ENCODE assay signal across 12 mouse cellular contexts in the genomic region with DNA sequence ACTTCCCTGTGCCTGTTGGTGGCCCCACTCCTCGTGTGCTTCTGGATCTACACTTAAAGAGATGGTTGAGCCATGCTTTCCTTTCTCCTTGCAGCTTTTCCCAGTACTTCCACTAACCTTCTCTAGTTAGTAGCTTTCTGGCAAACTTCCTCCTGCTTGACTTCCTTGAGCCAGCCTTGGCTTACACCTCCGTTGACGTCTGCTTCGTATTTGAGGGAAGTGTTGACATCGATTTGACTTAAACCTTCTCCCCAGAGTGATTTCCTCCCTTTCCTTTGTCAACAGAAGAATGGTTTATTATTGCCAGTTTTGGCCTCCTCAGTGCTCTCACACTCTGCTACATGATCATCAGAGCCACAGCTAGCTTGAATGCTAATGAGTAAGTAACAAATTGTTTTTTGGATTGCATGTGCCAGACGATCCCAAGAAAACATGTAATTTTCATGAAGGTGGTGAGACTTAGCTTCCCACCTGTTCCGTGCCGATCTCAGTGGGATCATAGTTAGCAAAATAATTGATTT. TPM values are rescaled to one million over a fixed set of nuclear protein-coding genes. Genes with fewer than 3 reads are reported as not detected.
A peak's percentile ranks its signal among the peaks of the same experiment; 100 is the strongest.
DNase-seq lines count a peak whose midpoint lies in the region; ATAC-seq lines count a peak whose summit lies in the region.
"Had no signal": no experiment of that assay in that cellular context is flagged by ENCODE, and none has a peak within 500 bp of the region (broad histone marks: within the 10 kb centered on the region; RNA-seq: fewer than 3 reads in every experiment).

No protein-coding gene starts in this region.

- peak overlapping the region; percentile 20; the same call in 1 of the 2 replicates for H3K27ac ChIP-seq in hindbrain, embryonic 16.5 days (ENCODE audit: low read depth, low read length)
- H3K27ac ChIP-seq in hindbrain, embryonic 13.5 days: no peak overlapping the region
- H3K27ac ChIP-seq in midbrain, embryonic 11.5 days (ENCODE audit: low read depth, low read length): no peak overlapping the region
- H3K27ac ChIP-seq in midbrain, embryonic 14.5 days (replicated peaks; ENCODE audit: low read depth, low read length): no peak overlapping the region
- H3K27ac ChIP-seq in heart, embryonic 14.5 days (replicated peaks in 1 of 2; ENCODE audit: control insufficient read depth in 1 of 2, insufficient read depth in 1 of 2, low read depth in 2 of 2, low read length in 2 of 2): peak overlapping the region; percentile 2 to 63; a peak in 2 of 4 replicates
- H3K27ac ChIP-seq: kidney, embryonic 15.5 days; left cerebral cortex, adult 2 months; liver, embryonic 12.5 days had no signal

- ATAC-seq in hindbrain, embryonic 16.5 days: no peak
- no peak for ATAC-seq in hindbrain, embryonic 13.5 days (ENCODE audit: low FRiP score)
- ATAC-seq in midbrain, embryonic 11.5 days (ENCODE audit: low FRiP score): no peak
- no peak for ATAC-seq in midbrain, embryonic 14.5 days (ENCODE audit: low FRiP score, low TSS enrichment)
- no peak for ATAC-seq in heart, embryonic 14.5 days (ENCODE audit: insufficient number of reproducible peaks, insufficient read depth, low FRiP score, low read depth)
- ATAC-seq: liver, embryonic 12.5 days had no signal

- no peaks in the 10 kb centered on the region for H3K9me3 ChIP-seq in hindbrain, embryonic 16.5 days (ENCODE audit: control insufficient read depth, low read length)
- H3K9me3 ChIP-seq in hindbrain, embryonic 13.5 days: no peaks in the 10 kb centered on the region
- H3K9me3 ChIP-seq in midbrain, embryonic 11.5 days (ENCODE audit: control insufficient read depth, low read length): no peaks in the 10 kb centered on the region
- H3K9me3 ChIP-seq in midbrain, embryonic 14.5 days (ENCODE audit: control insufficient read depth, low read length): no peaks in the 10 kb centered on the region
- no peaks in the 10 kb centered on the region for H3K9me3 ChIP-seq in heart, embryonic 14.5 days (ENCODE audit: control insufficient read depth, low read length)
- H3K9me3 ChIP-seq: kidney, embryonic 15.5 days; liver, embryonic 12.5 days had no signal

- no peaks in the 10 kb centered on the region for H3K27me3 ChIP-seq in hindbrain, embryonic 16.5 days (replicated peaks; ENCODE audit: control insufficient read depth, insufficient read depth, low read length)
- H3K27me3 ChIP-seq in hindbrain, embryonic 13.5 days: no peaks in the 10 kb centered on the region
- no peaks in the 10 kb centered on the region for H3K27me3 ChIP-seq in midbrain, embryonic 11.5 days (ENCODE audit: control insufficient read depth, insufficient read depth, low read length)
- no peaks in the 10 kb centered on the region for H3K27me3 ChIP-seq in midbrain, embryonic 14.5 days (ENCODE audit: control insufficient read depth, insufficient read depth, low read length)
- no peaks in the 10 kb centered on the region for H3K27me3 ChIP-seq in heart, embryonic 14.5 days (ENCODE audit: control insufficient read depth, insufficient read depth, low read length)
- H3K27me3 ChIP-seq: CH12.LX; kidney, embryonic 15.5 days; liver, embryonic 12.5 days had no signal

- H3K36me3 ChIP-seq in hindbrain, embryonic 16.5 days (ENCODE audit: control insufficient read depth, insufficient read depth, low read length): peaks cover 11% of the 10 kb centered on the region
- H3K36me3 ChIP-seq in hindbrain, embryonic 13.5 days: peaks cover 59% of the 10 kb centered on the region
- H3K36me3 ChIP-seq in midbrain, embryonic 11.5 days (ENCODE audit: control insufficient read depth, insufficient read depth, low read length): peaks cover 8% of the 10 kb centered on the region
- H3K36me3 ChIP-seq in midbrain, embryonic 14.5 days (ENCODE audit: control insufficient read depth, insufficient read depth, low read length): peaks cover 50% of the 10 kb centered on the region
- peaks cover 18% of the 10 kb centered on the region for H3K36me3 ChIP-seq in heart, embryonic 14.5 days (ENCODE audit: control insufficient read depth, insufficient read depth, low read length)

- 73% methylated on average over 8 of the region's 8 CpGs for WGBS in hindbrain, embryonic 16.5 days
- WGBS in hindbrain, embryonic 13.5 days: 88% methylated on average over 8 of the region's 8 CpGs
- WGBS in midbrain, embryonic 11.5 days: 91% methylated on average over 8 of the region's 8 CpGs
- 92% methylated on average over 8 of the region's 8 CpGs for WGBS in midbrain, embryonic 14.5 days
- WGBS in heart, embryonic 14.5 days: 65% methylated on average over 8 of the region's 8 CpGs

- no peak overlapping the region for H3K4me3 ChIP-seq in hindbrain, embryonic 16.5 days (ENCODE audit: low read length)
- no peak overlapping the region for H3K4me3 ChIP-seq in hindbrain, embryonic 13.5 days
- no peak overlapping the region for H3K4me3 ChIP-seq in midbrain, embryonic 11.5 days (ENCODE audit: low read depth, low read length)
- H3K4me3 ChIP-seq in midbrain, embryonic 14.5 days (replicated peaks; ENCODE audit: low read depth, low read length): no peak overlapping the region
- no peak overlapping the region for H3K4me3 ChIP-seq in heart, embryonic 14.5 days (ENCODE audit: control insufficient read depth in 1 of 2, insufficient read depth in 1 of 2, low read depth in 1 of 2, low read length in 2 of 2)
- H3K4me3 ChIP-seq: kidney, embryonic 15.5 days; left cerebral cortex, adult 2 months; liver, embryonic 12.5 days had no signal

- no peak overlapping the region for H3K4me2 ChIP-seq in hindbrain, embryonic 16.5 days (ENCODE audit: low read length)
- H3K4me2 ChIP-seq in hindbrain, embryonic 13.5 days: no peak overlapping the region
- H3K4me2 ChIP-seq in midbrain, embryonic 11.5 days: no peak overlapping the region
- H3K4me2 ChIP-seq in midbrain, embryonic 14.5 days (ENCODE audit: low read length): no peak overlapping the region
- H3K4me2 ChIP-seq in heart, embryonic 14.5 days (ENCODE audit: low read length): no peak overlapping the region
- H3K4me2 ChIP-seq: kidney, embryonic 15.5 days; liver, embryonic 12.5 days had no signal

- no peak overlapping the region for H3K9ac ChIP-seq in hindbrain, embryonic 16.5 days (ENCODE audit: low read depth, low read length)
- H3K9ac ChIP-seq in hindbrain, embryonic 13.5 days: no peak overlapping the region
- H3K9ac ChIP-seq in midbrain, embryonic 11.5 days (ENCODE audit: low read length): no peak overlapping the region
- no peak overlapping the region for H3K9ac ChIP-seq in midbrain, embryonic 14.5 days (replicated peaks; ENCODE audit: low read length)
- no peak overlapping the region for H3K9ac ChIP-seq in heart, embryonic 14.5 days (ENCODE audit: low read length)
- H3K9ac ChIP-seq: kidney, embryonic 15.5 days; liver, embryonic 12.5 days had no signal

- peak; percentile 59 for DNase-seq in midbrain, embryonic 11.5 days (ENCODE audit: low spot score, missing footprints)
- DNase-seq in midbrain, embryonic 14.5 days: no peak
- DNase-seq in MN1 (ENCODE audit: low spot score): no peak
- no peak for DNase-seq in embryo, embryonic 11 days
- DNase-seq: cerebellum, adult 11 months had no signal

- no peaks in the 10 kb centered on the region; the same call in none of the 2 replicates for H3K4me1 ChIP-seq in hindbrain, embryonic 16.5 days (ENCODE audit: control insufficient read depth, insufficient read depth, low read depth, low read length)
- peaks cover 6% of the 10 kb centered on the region for H3K4me1 ChIP-seq in hindbrain, embryonic 13.5 days (replicated peaks)
- no peaks in the 10 kb centered on the region for H3K4me1 ChIP-seq in midbrain, embryonic 11.5 days (ENCODE audit: control insufficient read depth, insufficient read depth, low read length)
- H3K4me1 ChIP-seq in midbrain, embryonic 14.5 days (ENCODE audit: control insufficient read depth, insufficient read depth, low read length): no peaks in the 10 kb centered on the region
- peaks cover 4 to 22% of the 10 kb centered on the region in 2 experiments for H3K4me1 ChIP-seq in heart, embryonic 14.5 days (ENCODE audit: control insufficient read depth in 2 of 2, insufficient read depth in 2 of 2, low read length in 2 of 2)
- H3K4me1 ChIP-seq: kidney, embryonic 15.5 days had no signal

RNA-seq across cellular contexts. Expression of gene Tbc1d9b, which starts 32.2 kb away (rescaled TPM):
- polyA plus RNA-seq in hindbrain, embryonic 16.5 days (2015; fragmentation: Nextera tagmentation; extraction: Ambion mirVana): 36.0 and 41.9 TPM in 2 replicates
- polyA plus RNA-seq in hindbrain, embryonic 13.5 days (2015; fragmentation: Nextera tagmentation; extraction: Ambion mirVana): 37.5 and 40.7 TPM in 2 replicates
- 27.6 and 30.0 TPM in 2 replicates for polyA plus RNA-seq in midbrain, embryonic 11.5 days (2014; fragmentation: Nextera tagmentation; extraction: Ambion mirVana)
- polyA plus RNA-seq in midbrain, embryonic 14.5 days (2014; fragmentation: Nextera tagmentation; extraction: Ambion mirVana): 26.1 and 35.4 TPM in 2 replicates
- 27.4 and 28.7 TPM in 2 replicates for polyA plus RNA-seq in heart, embryonic 14.5 days (2014; fragmentation: Nextera tagmentation; extraction: Ambion mirVana)

Comparison
In these comparisons a context has a peak if more than half of its experiments do, and no peak if none do; other contexts are left out.
1. H3K27ac ChIP-seq: peak in hindbrain, embryonic 16.5 days (single experiment) and heart, embryonic 14.5 days (2 of 2); none in hindbrain, embryonic 13.5 days (single experiment), midbrain, embryonic 11.5 days (single experiment) and midbrain, embryonic 14.5 days (single experiment).